Mouse (Mus musculus): ENCODE measurements around the gene Sdhaf1.

Gene Sdhaf1

DNA sequence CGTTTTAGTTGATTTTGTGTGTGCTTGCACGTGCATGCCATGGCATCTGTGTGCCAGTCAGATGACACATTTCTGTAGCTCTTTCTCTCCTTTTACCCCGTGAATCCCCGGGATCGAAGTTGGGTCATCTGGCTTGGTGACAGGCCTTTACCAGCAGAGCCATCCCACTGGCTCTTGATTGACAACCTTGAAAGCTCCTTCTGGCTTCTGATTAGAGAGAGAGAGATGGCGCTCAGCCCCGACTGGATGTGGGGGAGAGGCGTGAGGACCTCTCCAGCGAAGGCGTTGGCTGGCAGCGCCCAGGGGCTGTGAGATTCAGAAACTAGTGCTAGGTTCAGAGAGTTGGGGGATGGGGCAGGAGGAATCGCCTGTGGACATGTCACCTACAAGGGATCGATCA is 29.9 kb downstream of the Sdhaf1 start:
- DNase-seq (ENCODE audit: low spot score) = no peak

DNA sequence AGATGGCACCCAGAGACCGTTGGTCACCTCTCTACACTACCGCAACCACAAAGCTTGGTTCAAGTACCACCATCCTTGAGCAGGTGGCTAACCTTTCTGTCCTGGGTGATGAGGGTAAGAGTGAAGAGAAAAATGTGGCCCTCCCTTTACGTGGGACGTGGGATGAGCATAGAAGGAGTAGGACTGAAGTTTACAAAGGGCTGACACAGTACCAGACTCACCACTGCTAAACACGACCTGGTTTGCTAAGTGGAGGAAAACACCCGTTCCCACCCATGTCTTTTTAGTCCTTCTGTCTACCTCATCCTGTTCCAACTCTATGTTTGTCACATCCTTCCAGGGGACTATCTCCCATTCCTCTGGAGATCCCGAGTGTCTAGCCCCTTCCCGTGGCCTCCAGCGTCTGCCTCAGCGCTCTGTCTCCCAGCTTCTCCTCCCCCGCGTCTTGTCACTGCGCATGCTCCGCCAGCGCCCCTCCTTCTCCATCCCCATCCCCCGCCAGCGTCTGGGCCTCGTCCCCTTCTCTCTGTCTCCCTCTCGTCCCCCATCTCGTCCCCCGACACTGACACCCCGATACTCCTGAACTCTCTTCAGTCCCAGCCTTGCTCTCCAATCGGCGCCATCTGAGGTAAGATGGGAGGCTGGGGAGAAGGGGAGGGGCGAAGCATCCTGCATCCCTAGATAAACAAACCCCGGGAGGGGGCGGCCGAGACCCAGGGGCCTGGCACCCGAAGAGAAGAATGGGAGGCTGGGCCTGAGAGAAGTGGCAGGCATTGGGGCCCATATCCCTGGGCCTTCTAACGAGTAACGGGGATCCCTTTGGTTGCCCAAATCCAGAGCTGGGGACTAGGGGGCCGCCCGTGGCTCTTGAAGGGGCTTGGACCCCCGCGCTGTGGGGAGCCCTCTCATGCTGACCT is 32.2 kb downstream of the Sdhaf1 start, which contains the start of gene Clip3:
TSS of gene Clip3 (plus strand) at position 514 of the 917 bp plus-strand sequence.
- DNase-seq (ENCODE audit: low spot score) = peak; percentile 16

DNA sequence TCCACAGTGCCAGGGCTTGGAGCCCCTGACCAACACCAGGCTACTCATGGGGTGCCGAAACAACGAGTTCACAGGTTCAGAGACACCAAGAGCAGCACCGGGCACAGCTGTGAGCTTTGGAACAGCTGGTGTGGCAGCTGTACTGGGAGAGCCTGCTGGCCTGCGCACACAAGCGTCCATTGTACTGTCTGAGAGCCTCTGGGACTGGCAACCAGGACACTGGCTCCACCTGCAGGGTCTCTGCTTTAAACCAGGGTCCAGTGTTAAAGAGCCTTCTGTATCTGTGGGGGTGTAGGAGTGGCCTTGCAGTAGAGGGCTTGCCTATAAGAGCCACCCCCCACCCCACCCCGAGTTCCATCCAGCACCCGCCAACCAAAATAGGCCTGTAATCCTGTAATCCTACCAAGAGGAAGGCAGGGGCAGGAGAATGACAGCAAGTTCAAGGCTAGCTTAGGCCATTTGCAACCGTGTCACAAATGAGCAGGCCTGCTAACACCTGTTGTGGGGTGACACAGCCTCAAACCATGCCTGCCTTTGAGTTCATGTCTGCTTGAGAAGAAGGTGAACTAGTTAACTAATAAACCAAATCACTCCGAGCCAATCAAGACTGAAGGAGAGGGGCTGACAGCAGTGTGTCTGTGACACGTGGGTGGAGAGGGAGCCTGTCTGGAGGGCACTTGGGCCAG is 33.8 kb downstream of the Sdhaf1 start:
- no peak for DNase-seq (ENCODE audit: low spot score)

DNA sequence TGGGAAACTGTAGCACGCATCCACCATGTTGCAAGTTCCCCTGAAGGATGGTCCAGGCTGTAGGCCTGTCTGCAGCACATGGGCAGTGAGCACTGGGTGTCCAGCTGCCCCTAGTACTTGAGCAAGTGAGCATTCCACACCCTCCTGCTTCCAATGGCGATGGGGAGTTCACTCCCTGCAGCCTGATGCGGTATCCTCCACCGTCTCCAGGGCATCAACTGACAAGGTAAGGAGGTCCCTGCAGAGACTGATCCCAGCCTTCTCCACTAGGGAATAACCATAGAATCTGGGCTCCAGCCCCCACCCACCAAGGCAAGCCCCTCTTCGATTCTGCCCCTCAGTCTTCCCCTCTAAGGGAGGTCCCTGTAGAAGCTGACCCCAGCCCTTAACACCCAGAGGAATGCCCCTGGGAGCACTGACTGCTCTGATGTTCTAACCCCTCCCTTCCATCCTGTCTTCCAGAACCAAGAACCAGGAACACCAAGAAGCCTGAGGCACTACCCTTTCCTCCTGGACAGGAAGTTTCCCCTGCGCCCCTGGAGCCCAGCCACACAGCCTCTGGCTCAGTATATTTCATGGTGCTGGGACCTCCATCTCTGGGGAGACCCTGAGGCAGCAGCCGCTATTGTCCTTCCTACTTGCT is 34.5 kb downstream of the Sdhaf1 start:
- no peak for DNase-seq (ENCODE audit: low spot score)

DNA sequence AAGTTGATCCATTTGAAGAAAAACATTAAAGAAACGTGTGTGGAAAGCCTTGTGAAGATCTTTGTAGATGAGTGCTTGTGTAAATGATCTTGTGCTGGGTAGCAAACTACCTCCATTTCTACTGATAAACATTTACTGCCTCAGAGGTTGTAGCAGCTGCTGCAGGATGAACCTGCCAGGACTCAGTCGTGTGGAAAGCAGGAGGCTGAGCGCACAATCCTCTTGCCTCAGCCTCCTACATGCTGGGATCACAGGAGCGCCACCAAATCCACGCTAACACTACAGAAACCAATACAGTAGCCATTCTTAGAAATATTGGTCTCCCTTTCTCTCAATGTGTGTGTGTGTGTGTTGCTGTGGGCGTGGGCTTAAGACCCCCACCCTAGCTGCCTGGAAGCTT is 35.6 kb downstream of the Sdhaf1 start:
- no peak for DNase-seq (ENCODE audit: low spot score)

DNA sequence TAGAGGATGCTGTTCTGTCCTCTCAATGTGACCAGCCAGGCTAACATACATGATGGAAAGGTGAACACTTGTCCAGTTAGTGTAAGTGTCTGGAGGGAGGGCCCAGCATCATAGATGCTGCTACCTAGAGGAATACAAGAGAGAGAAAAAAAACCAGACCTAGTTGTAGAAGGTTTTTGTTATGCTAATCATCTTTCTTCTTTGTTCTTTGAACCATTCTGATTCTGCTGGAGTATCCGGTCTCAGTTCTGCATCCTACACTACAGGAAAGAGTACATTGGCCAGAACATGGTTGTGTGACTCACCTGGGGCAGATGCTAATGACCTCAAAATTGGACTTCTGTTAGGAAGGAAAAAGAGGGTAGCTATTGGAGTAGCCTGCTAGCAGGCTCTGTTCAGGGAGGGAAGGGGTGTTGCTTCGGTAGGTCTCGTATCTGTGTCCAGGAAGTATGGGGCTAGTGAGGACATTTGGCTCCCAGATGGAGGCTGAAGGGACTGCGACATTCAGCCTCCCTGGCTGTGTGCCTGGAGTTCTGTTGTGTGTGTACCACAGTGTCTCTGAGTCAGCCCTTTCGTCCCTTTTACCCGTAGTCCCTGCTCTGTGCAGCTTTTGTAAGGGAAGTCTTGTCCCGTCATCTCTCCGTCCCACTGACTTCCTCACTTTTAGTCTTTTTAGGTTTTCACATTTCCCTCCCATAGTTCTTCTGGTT is 36.8 kb downstream of the Sdhaf1 start:
- no peak for DNase-seq (ENCODE audit: low spot score)

DNA sequence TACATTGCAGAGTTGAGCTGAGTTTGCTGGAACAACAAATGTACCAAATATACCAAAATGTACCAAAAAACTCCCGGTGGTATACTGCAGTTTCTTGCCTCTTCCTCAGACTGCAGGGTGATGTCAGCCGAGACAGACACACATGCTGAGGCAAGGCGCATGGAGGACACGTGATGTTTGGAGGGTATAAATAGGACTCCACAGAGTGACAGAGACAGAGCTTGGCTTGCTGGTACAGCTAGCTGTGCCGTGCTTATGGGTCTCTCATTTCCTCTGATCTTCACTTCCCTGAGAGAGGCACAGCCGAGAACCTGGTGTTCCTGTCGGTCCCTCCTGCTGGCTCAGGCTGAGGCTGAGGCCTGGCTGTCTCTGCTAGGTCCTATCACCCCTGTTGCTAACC is 41.0 kb downstream of the Sdhaf1 start:
- DNase-seq (ENCODE audit: low spot score) = no peak

DNA sequence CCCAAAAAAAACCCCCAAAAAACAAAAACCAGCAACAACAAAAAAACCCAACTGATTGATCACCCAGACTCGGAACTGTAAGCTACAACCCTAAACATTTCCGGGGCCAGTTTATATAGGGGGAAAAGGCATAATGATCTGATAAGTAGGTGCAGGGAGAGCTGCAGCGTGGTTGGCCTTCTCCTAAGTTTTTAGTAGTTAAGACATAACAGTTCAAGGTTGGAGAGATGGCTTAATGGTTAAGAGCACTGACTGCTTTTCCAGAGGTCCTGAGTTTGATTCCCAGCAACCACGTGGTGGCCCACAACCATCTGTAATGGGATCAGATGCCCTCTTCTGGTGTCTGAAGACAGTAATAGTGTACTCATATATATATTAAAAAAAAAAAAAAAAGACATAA is 42.2 kb downstream of the Sdhaf1 start:
- DNase-seq (ENCODE audit: low spot score) = no peak

DNA sequence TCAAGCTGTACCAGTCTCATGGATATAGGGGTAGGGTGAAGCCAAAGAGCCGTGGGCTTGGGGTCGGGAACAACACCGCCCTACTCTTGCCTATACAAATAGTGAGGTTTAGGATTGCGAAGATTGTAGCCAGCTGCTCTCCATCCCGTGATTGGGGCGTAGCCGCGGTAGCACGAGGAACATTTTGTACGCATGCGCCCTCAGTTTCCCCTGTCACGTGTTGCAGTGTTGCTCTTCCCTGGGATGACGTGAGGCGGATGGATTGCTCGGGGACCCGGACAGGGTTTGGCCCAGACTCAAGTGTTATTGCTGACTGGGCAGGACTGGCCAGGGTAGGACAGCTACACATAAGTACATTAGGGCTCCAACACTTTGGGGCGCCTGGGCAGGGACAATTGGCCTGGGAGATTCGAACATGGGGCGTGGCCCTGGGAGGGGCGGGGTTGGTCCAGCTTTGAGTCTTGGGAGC is 43.0 kb downstream of the Sdhaf1 start:
- peak; percentile 84 for DNase-seq (ENCODE audit: low spot score)

DNA sequence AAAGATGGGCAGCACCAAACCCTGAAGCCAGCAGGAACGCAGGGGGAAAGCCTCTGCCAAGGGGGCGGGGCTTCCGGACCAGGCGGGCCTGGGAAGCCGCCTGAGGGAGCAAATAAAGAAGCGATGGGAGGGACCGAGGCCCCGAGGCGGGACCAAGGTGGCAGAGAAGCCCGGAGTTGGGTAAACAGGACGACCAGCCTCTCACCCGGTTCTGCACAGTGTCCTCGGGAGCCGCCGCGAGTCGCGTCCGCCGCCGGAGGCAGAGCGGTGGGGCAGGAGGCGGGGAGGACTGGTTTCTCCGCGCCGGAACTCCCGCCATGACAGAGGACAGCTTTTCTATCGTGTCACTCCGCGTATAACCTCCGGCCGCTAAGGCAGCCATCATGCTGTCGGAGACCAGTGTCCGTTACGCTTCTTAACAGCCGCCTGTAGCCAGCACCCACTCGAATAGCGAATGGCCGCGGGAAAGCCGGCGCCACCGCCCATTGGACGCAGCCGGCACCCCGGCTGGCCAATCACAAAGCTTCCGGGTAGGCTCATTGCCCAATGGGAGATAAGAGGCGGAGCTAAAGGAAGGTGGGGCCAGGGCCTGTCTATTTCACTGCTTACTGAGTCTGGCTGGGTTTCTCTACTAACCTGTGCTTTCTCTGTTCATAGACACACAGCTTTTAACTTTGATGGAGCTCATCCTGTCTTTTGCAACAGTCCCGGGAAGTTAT is 43.6 kb downstream of the Sdhaf1 start, which contains the start of the genes Thap8 and Wdr62:
TSS of gene Thap8 (plus strand) at position 144 of the 719 bp plus-strand sequence.
TSS of gene Wdr62 (minus strand) at position 469 of the 719 bp plus-strand sequence.
- DNase-seq (ENCODE audit: low spot score) = peak; percentile 91

DNA sequence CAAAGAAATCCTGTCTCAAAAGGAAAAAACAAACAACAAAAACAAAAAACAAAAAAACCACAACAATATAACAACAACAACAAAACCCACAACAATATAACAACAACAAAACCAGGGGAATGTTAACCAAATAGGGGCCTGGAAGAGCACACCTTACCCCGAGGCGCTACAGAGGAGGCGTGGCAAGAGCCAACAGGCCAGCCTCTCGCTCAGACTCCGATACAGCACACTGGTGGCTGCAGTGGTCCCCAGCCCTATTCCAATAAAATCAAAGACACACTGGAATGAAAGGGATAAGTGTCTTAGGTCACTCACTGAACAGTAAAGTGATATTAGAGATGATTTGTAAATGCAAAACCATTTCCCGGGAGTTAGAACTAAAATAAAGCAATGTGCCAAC is 44.2 kb downstream of the Sdhaf1 start:
- no peak for DNase-seq (ENCODE audit: low spot score)

DNA sequence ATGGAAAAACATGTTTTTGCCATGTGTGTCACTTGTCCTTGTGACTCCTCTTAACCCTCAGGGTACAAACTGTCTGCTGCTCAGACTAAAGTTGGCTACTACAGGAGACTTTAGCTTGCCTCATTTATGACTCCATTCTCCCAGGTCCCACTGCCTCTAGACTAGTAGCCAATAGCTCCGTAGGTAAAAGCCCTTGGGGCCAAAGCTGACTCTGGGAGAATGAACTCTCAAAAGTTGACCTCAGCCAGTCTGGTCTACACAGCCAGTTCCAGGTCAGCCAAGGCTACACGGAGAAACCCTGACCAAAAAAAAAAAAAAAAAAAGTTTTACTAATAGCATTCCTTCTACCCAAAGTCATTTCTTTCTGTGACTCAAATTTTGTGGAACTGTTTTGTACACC is 44.8 kb downstream of the Sdhaf1 start:
- no peak for DNase-seq (ENCODE audit: low spot score)

DNA sequence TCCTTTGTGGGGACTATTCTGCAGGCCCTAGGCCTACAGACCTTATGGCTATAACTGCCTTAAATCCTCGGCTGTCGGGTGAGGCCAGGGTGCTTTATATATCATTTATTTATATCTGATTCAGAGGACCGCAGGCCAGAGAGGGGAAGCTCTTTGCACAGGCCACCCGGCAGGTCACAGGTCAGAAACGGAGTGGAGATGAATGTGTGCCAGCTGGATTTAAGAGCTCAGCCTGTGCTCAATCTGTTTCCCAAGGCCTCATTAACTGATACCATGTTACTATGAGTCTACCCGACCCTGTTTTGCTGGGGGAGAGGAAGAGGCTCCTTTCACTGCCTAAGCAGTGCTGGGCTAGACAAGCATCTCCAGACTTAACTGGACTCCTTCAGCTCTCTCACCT is 49.3 kb downstream of the Sdhaf1 start:
- DNase-seq (ENCODE audit: low spot score) = no peak

Measured in T-cell, adult 2 months (primary cell).